ENCODE assay signal across 1 mouse cellular context in genomic region chr12:108706129-108706528, GRCm38 (mm10).
TF ChIP-seq lines count a peak whose summit lies in the region.

No protein-coding gene starts in this region.

TF ChIP-seq in CH12.LX, 34 proteins besides CTCF, POLR2A, EP300 and RAD21:
- TF ChIP-seq MAZ (IDR thresholded peaks at IDR 0.05; ENCODE audit: low read depth, low read length) (no peak), CHD2 (IDR thresholded peaks at IDR 0.05; ENCODE audit: low read length) (no peak), RCOR1 (conservative IDR thresholded peaks at IDR 0.05; ENCODE audit: low read depth, low read length) (no peak), MXI1 (IDR thresholded peaks at IDR 0.05; ENCODE audit: low read depth, low read length) (no peak)
